Mouse (Mus musculus) liver, embryonic 13.5 days (tissue): Measurements from ENCODE around the gene Serpina3n. TPM values are rescaled to one million over a fixed set of nuclear protein-coding genes. Genes with fewer than 3 reads are reported as not detected.
"Not testable (repeated sequence)": the region's sequence is repeated elsewhere in the genome, so short reads cannot be mapped to it uniquely, and the experiment has no call there.

Experiments used
- ATAC-seq: fragments of 200-750 bp; cut with Nextera tagmentation; 2 replicates; pipeline ENCODE4 v1.8.0; 2017; ENCODE audit warnings: low read depth, mild to moderate bottlenecking, moderate number of reproducible peaks, moderate library complexity
- DNase-seq: peaks from one replicate; pipeline ENCODE4 v3.0.0; 2022
- H3K27ac ChIP-seq: fragments of 300-500 bp; sonication (generic); 2 replicates; pipeline ENCODE4 v1.5.1; 2015; ENCODE audit warnings: moderate library complexity, mild to moderate bottlenecking, inconsistent platforms
- H3K27me3 ChIP-seq: fragments of 300-500 bp; sonication (generic); 2 replicates; pipeline ENCODE4 v1.6.1; 2015; ENCODE audit warnings: mild to moderate bottlenecking, inconsistent platforms
- H3K36me3 ChIP-seq: fragments of 300-500 bp; sonication (generic); 2 replicates; pipeline ENCODE4 v1.6.1; 2015; ENCODE audit warnings: mild to moderate bottlenecking, inconsistent platforms
- H3K4me1 ChIP-seq: fragments of 300-500 bp; sonication (generic); replicated peaks from 2 replicates; pipeline ENCODE4 v1.6.1; 2015; ENCODE audit warnings: inconsistent platforms
- H3K4me2 ChIP-seq: fragments of 300-500 bp; sonication (generic); 2 replicates; pipeline ENCODE4 v1.6.1; 2015; ENCODE audit warnings: inconsistent platforms, mild to moderate bottlenecking, moderate library complexity
- H3K4me3 ChIP-seq: fragments of 300-500 bp; sonication (generic); replicated peaks from 2 replicates; pipeline ENCODE4 v1.5.1; 2015; ENCODE audit warnings: mild to moderate bottlenecking, inconsistent platforms
- H3K9ac ChIP-seq: fragments of 300-500 bp; sonication (generic); 2 replicates; pipeline ENCODE4 v1.6.1; 2015; ENCODE audit warnings: mild to moderate bottlenecking, inconsistent platforms
- H3K9me3 ChIP-seq: fragments of 300-500 bp; sonication (generic); replicated peaks from 2 replicates; pipeline ENCODE4 v1.6.1; 2016; ENCODE audit warnings: inconsistent platforms
- WGBS: fragments of 180-500 bp; shearing (Covaris S2); methylation state at CpG from one replicate; pipeline ENCODE4 v1.1.7; 2015; ENCODE audit not compliant: insufficient replicate concordance; 5-methylcytosine and 5-hydroxymethylcytosine counted together
- polyA plus RNA-seq: library from polyadenylated mRNA; unstranded; fragments of >200 nt; fragmentation: Nextera tagmentation; extraction: Ambion mirVana; gene quantifications from 2 replicates; pipeline ENCODE4 v1.2.1, GENCODE M21; 2015

The Serpina3n gene
- polyA plus RNA-seq, 1 experiment from 2014 or later: 0.06 TPM

- Histone ChIP-seq H3K9me3 (no peaks in the 10 kb centered on the region), H3K27me3 (no peaks in the 10 kb centered on the region; the same call in 1 of the 2 replicates), H3K4me3 (no peak overlapping the region), H3K4me1 (no peaks in the 10 kb centered on the region), H3K36me3 (no peaks in the 10 kb centered on the region), H3K4me2 (no peak overlapping the region), H3K9ac (no peak overlapping the region), H3K27ac (no peak overlapping the region)
- DNase-seq: peak; percentile 29
- no peak for ATAC-seq
- WGBS: 10% methylated on average over 22 of the region's 22 CpGs
Observed at GRCm38 (mm10) chr12:104440087-104440760, 33.7 kb downstream of the Serpina3n start.

DNA sequence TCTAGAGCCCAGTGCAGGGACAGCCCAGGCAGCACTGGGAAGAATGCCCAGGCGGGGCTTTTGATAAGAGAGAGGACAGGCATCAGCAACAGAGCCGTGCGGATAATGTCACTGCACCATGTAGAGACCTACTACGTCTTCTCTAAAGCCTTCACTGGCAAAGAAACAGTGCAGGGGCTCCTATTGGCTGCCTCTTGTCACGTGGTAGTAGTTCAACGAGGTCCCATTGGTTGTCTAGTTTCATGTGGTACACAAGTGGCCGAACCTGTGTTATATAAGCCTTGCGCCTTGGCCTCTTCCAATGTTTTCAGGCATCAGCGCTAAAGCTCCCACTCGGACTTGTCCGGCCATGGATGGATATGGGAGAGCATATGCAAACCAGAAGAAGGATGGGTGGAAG, 37.2 kb downstream of the Serpina3n start:
- no peak overlapping the region for H3K9ac ChIP-seq
- H3K9me3 ChIP-seq: no peaks in the 10 kb centered on the region
- H3K27ac ChIP-seq: no peak overlapping the region
- no peaks in the 10 kb centered on the region for H3K36me3 ChIP-seq
- H3K4me1 ChIP-seq: no peaks in the 10 kb centered on the region
- H3K4me2 ChIP-seq: no peak overlapping the region
- no peak overlapping the region for H3K4me3 ChIP-seq
- ATAC-seq (no peak), DNase-seq (no peak)
- H3K27me3 ChIP-seq: no peaks in the 10 kb centered on the region; the same call in 1 of the 2 replicates
- 69% methylated on average over 11 of the region's 11 CpGs for WGBS

GRCm38 (mm10) chr12:104447056-104447455, 40.5 kb downstream of the Serpina3n start:
- DNase-seq, H3K4me3 ChIP-seq, H3K9me3 ChIP-seq, H3K4me1 ChIP-seq, ATAC-seq, H3K36me3 ChIP-seq, H3K4me2 ChIP-seq, H3K27ac ChIP-seq, H3K9ac ChIP-seq, H3K27me3 ChIP-seq: not testable (repeated sequence)
- WGBS: 79% methylated on average over 25 of the region's 25 CpGs

DNA sequence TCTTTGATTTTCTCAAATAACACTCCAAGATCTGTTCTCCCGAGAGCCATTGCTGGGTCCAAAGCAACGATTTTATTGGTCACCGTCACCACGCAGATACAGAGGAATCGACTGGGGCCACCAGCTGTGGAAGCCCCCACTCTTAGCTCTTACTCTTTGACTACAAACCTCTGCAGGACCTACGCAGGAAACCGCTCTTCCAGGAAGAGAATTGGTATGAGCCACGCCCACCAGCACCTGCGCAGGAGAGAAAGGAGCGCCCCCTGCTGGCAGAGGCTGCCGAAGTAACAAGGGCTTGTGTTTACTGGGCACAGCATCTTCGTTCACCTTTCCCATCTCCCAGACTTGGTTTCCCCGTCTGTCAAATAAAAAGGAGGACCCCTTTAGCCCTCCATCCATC, 41.6 kb downstream of the Serpina3n start:
- no peaks in the 10 kb centered on the region; the same call in 1 of the 2 replicates for H3K27me3 ChIP-seq
- H3K4me3 ChIP-seq: no peak overlapping the region
- no peak overlapping the region for H3K4me2 ChIP-seq
- peak; percentile 18 for DNase-seq
- no peaks in the 10 kb centered on the region for H3K4me1 ChIP-seq
- H3K36me3 ChIP-seq: no peaks in the 10 kb centered on the region
- H3K9me3 ChIP-seq: no peaks in the 10 kb centered on the region
- H3K27ac ChIP-seq: no peak overlapping the region
- no peak overlapping the region for H3K9ac ChIP-seq
- 26% methylated on average over 13 of the region's 13 CpGs for WGBS
- ATAC-seq: no peak

DNA sequence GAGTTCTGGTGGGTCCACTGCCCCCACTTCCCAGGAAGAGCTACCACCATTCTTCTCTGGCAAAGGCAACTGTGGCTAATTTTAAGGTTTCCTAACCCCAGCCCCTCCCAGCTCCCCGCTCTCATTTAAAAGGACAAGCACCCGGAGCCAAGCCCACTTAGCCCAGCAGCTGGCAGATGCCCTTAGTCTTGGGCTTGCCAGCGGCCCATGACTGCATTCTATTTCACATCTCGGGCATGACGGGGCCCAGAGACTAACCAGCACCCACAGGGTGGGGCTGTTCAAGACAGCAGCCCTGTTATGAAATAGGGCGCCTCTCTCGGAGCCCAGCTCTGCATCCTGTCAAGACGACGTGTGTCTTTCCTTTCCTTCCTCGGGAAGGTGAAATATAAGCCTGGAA, 43.7 kb downstream of the Serpina3n start:
- no peak for ATAC-seq
- H3K36me3 ChIP-seq: no peaks in the 10 kb centered on the region
- no peaks in the 10 kb centered on the region for H3K9me3 ChIP-seq
- H3K4me3 ChIP-seq: no peak overlapping the region
- no peak overlapping the region for H3K4me2 ChIP-seq
- 67% methylated on average over 10 of the region's 10 CpGs for whole genome bisulfite sequencing
- H3K27ac ChIP-seq: no peak overlapping the region
- H3K4me1 ChIP-seq: no peaks in the 10 kb centered on the region
- H3K9ac ChIP-seq: no peak overlapping the region
- DNase-seq: no peak
- H3K27me3 ChIP-seq: no peaks in the 10 kb centered on the region; the same call in 1 of the 2 replicates

GRCm38 (mm10) chr12:104453002-104453401, 46.5 kb downstream of the Serpina3n start:
- DNase-seq (no peak), ATAC-seq (no peak)
- Histone ChIP-seq H3K4me3 (no peak overlapping the region), H3K4me1 (no peaks in the 10 kb centered on the region), H3K27ac (no peak overlapping the region), H3K36me3 (no peaks in the 10 kb centered on the region), H3K27me3 (no peaks in the 10 kb centered on the region), H3K9me3 (no peaks in the 10 kb centered on the region), H3K4me2 (no peak overlapping the region), H3K9ac (no peak overlapping the region)
- 50% methylated on average over 1 of the region's 1 CpGs for WGBS

GRCm38 (mm10) chr12:104459377-104459776, 52.8 kb downstream of the Serpina3n start:
- Histone ChIP-seq H3K4me2 (no peak overlapping the region), H3K9ac (no peak overlapping the region), H3K27me3 (no peaks in the 10 kb centered on the region; the same call in 1 of the 2 replicates), H3K4me1 (no peaks in the 10 kb centered on the region), H3K4me3 (no peak overlapping the region), H3K9me3 (no peaks in the 10 kb centered on the region), H3K36me3 (no peaks in the 10 kb centered on the region), H3K27ac (no peak overlapping the region)
- ATAC-seq: no peak
- no peak for DNase-seq
- 43% methylated on average over 6 of the region's 6 CpGs for WGBS

DNA sequence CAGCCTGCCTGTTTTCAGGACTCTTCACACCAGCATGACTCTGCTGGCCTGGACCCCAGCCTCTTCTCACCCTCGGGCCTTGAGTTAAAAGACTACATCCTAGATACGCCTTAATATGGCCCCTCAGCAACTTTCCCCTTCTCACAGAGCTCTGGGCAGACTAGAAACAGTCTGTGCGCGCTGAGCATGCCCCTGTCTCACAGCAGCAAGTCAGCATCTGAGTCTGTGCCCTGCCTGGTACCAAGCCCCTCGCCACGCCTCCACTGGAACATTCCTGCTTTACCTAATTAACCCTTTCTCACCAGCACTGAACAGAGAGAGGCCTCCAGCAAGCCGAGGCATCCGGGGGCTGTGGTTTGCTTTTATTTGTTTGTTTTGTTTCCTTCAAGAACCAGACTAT, 54.8 kb downstream of the Serpina3n start:
- Histone ChIP-seq H3K36me3 (no peaks in the 10 kb centered on the region), H3K4me1 (no peaks in the 10 kb centered on the region), H3K27me3 (no peaks in the 10 kb centered on the region; the same call in 1 of the 2 replicates), H3K9ac (no peak overlapping the region), H3K9me3 (no peaks in the 10 kb centered on the region), H3K4me2 (no peak overlapping the region), H3K27ac (no peak overlapping the region), H3K4me3 (no peak overlapping the region)
- ATAC-seq (no peak), DNase-seq (no peak)
- 38% methylated on average over 8 of the region's 8 CpGs for WGBS

Other genes starting within 250 kb of the Serpina3n start
- gene Serpina3f, start 192.2 kb upstream of the Serpina3n start, polyA plus RNA-seq: 0.17 and 0.20 TPM in 2 replicates
- 1.4 and 1.9 TPM in 2 replicates for gene Serpina3g, start 170.5 kb upstream of the Serpina3n start, polyA plus RNA-seq
- 0.12 and 0.20 TPM in 2 replicates for gene Serpina3i, start 143.6 kb upstream of the Serpina3n start, polyA plus RNA-seq
- gene Serpina3j, start 92.2 kb upstream of the Serpina3n start, polyA plus RNA-seq: not detected in 2 replicates
- gene Serpina3k, start 68.2 kb upstream of the Serpina3n start, polyA plus RNA-seq: not detected in 2 replicates
- gene Serpina3m, start 68.2 kb upstream of the Serpina3n start, polyA plus RNA-seq: 0.06 TPM in 1 of 2 replicates, not detected in the other
- 0.08 and 0.12 TPM in 2 replicates for gene Gsc, start 66.6 kb downstream of the Serpina3n start, polyA plus RNA-seq